Mouse (Mus musculus): ENCODE data around the gene Pou2f1. TPM values are rescaled to one million over a fixed set of nuclear protein-coding genes. Genes with fewer than 3 reads are reported as not detected.

Gene Pou2f1
- total RNA-seq, 1 experiment from 2014 or later: 19.2 TPM

Other genes with a start within 250 kb of the Pou2f1 start
- 49.1 and 54.8 TPM in 2 replicates for gene Creg1, start 238.9 kb downstream of the Pou2f1 start, total RNA-seq (2021)
- gene Cd247, start 214.0 kb downstream of the Pou2f1 start, total RNA-seq (2021): 0.30 TPM in 1 of 2 replicates, not detected in the other
- not detected in 2 replicates for gene Dusp27, start 125.2 kb upstream of the Pou2f1 start, total RNA-seq (2021)
- gene Gpa33, start 127.6 kb upstream of the Pou2f1 start, total RNA-seq (2021): 0.30 TPM in 1 of 2 replicates, not detected in the other
- not detected in 2 replicates for gene Mael, start 236.1 kb upstream of the Pou2f1 start, total RNA-seq (2021)

Data from adrenal gland, postnatal 25 days (tissue).